Mouse (Mus musculus): Measurements from ENCODE around the gene Zfp296. TPM values are rescaled to one million over a fixed set of nuclear protein-coding genes. Genes with fewer than 3 reads are reported as not detected.

Gene Zfp296
- not detected for total RNA-seq (2021)

- peak; percentile 19 to 28 for DNase-seq
- intact Hi-C loops (cut with DNase I) = no loop called here
Observed at GRCm38 (mm10) chr7:19577141-19577852, at the start of gene Zfp296, which contains the start of gene Gemin7. Zfp296 (plus strand) TSS chr7:19577287. Gemin7 (minus strand) TSS chr7:19577595.

- intact Hi-C loops (cut with DNase I) = no loop called here
- no peak for DNase-seq
Observed at GRCm38 (mm10) chr7:19531077-19531476, 46.0 kb upstream of the Zfp296 start.

GRCm38 (mm10) chr7:19532240-19532639 is 44.8 kb upstream of the Zfp296 start:
- no peak for DNase-seq
- intact Hi-C loops (cut with DNase I) = no loop called here

- DNase-seq = no peak
- intact Hi-C loops (cut with DNase I) = no loop called here
Observed at GRCm38 (mm10) chr7:19534676-19535075, 42.4 kb upstream of the Zfp296 start.

- intact Hi-C loops (cut with DNase I) = no loop called here
- no peak for DNase-seq
Observed at GRCm38 (mm10) chr7:19540771-19541566, 36.1 kb upstream of the Zfp296 start.

- intact Hi-C loops (cut with DNase I) = no loop called here
- DNase-seq = no peak
Observed at GRCm38 (mm10) chr7:19541681-19542154, 35.4 kb upstream of the Zfp296 start.

GRCm38 (mm10) chr7:19542155-19542691 is 34.9 kb upstream of the Zfp296 start:
- intact Hi-C loops (cut with DNase I) = no loop called here
- DNase-seq = peak; percentile 40 to 51

GRCm38 (mm10) chr7:19543584-19543983 is 33.5 kb upstream of the Zfp296 start:
- peak; percentile 32 to 50 for DNase-seq
- intact Hi-C loops (cut with DNase I) = no loop called here

GRCm38 (mm10) chr7:19546007-19546406 is 31.1 kb upstream of the Zfp296 start:
- intact Hi-C loops (cut with DNase I) = no loop called here
- DNase-seq = peak in 1 of 2 experiments; percentile 23

GRCm38 (mm10) chr7:19547344-19547969 is 29.6 kb upstream of the Zfp296 start:
- no peak for DNase-seq
- intact Hi-C loops (cut with DNase I) = no loop called here

GRCm38 (mm10) chr7:19549394-19549793 is 27.7 kb upstream of the Zfp296 start:
- intact Hi-C loops (cut with DNase I) = no loop called here

GRCm38 (mm10) chr7:19551634-19552033 is 25.5 kb upstream of the Zfp296 start:
- intact Hi-C loops (cut with DNase I) = no loop called here
- DNase-seq = no peak

More at GRCm38 (mm10) chr7:19549394-19549793, 27.7 kb upstream of the Zfp296 start:
- no peak for DNase-seq

GRCm38 (mm10) chr7:19552443-19552842 is 24.6 kb upstream of the Zfp296 start:
- DNase-seq = no peak
- intact Hi-C loops (cut with DNase I) = no loop called here

- DNase-seq = no peak
- intact Hi-C loops (cut with DNase I) = no loop called here
Observed at GRCm38 (mm10) chr7:19554168-19554567, 22.9 kb upstream of the Zfp296 start.

- peak; percentile 22 to 26 for DNase-seq
- intact Hi-C loops (cut with DNase I) = no loop called here
Observed at GRCm38 (mm10) chr7:19557086-19557485, 20.0 kb upstream of the Zfp296 start.

- intact Hi-C loops (cut with DNase I) = no loop called here
- peak; percentile 48 to 53 for DNase-seq
Observed at GRCm38 (mm10) chr7:19557982-19558900, 18.8 kb upstream of the Zfp296 start.

GRCm38 (mm10) chr7:19558965-19559364 is 18.1 kb upstream of the Zfp296 start:
- intact Hi-C loops (cut with DNase I) = no loop called here

GRCm38 (mm10) chr7:19560491-19561260 is 16.4 kb upstream of the Zfp296 start:
- DNase-seq = peak; percentile 17 to 31
- intact Hi-C loops (cut with DNase I) = no loop called here

More at GRCm38 (mm10) chr7:19558965-19559364, 18.1 kb upstream of the Zfp296 start:
- no peak for DNase-seq

- intact Hi-C loops (cut with DNase I) = no loop called here
- peak in 1 of 2 experiments; percentile 22 for DNase-seq
Observed at GRCm38 (mm10) chr7:19561431-19561764, 15.7 kb upstream of the Zfp296 start.

Measured in heart, postnatal 10 days (tissue).